In genomic region chr5:131586332-131586700, GRCm38 (mm10) we compare ENCODE assay signal across 11 mouse cellular contexts.
DNase-seq lines count a peak whose midpoint lies in the region; ATAC-seq lines count a peak whose summit lies in the region.
"Had no signal": no experiment of that assay in that cellular context is flagged by ENCODE, and none has a peak within 500 bp of the region (broad histone marks: within the 10 kb centered on the region; RNA-seq: fewer than 3 reads in every experiment).

No protein-coding gene starts in this region.

- H3K9me3 ChIP-seq in midbrain, embryonic 14.5 days (ENCODE audit: control insufficient read depth, low read length) = no peaks in the 10 kb centered on the region
- H3K9me3 ChIP-seq in midbrain, embryonic 10.5 days (replicated peaks) = no peaks in the 10 kb centered on the region
- no peaks in the 10 kb centered on the region for H3K9me3 ChIP-seq in limb, embryonic 13.5 days
- no peaks in the 10 kb centered on the region for H3K9me3 ChIP-seq in neural tube, embryonic 15.5 days (replicated peaks)
- H3K9me3 ChIP-seq: embryonic facial prominence, embryonic 13.5 days had no signal

- 0 out of 2 replicates have a peak overlapping the region, but pooled peaks have one; percentile 9 for H3K9ac ChIP-seq in midbrain, embryonic 14.5 days (replicated peaks; ENCODE audit: low read length)
- no peak overlapping the region for H3K9ac ChIP-seq in limb, embryonic 13.5 days
- H3K9ac ChIP-seq in neural tube, embryonic 15.5 days (replicated peaks) = no peak overlapping the region
- H3K9ac ChIP-seq: embryonic facial prominence, embryonic 13.5 days; lung, embryonic 14.5 days had no signal

- H3K36me3 ChIP-seq in midbrain, embryonic 14.5 days (ENCODE audit: control insufficient read depth, insufficient read depth, low read length) = no peaks in the 10 kb centered on the region
- H3K36me3 ChIP-seq in midbrain, embryonic 10.5 days = no peaks in the 10 kb centered on the region
- no peaks in the 10 kb centered on the region for H3K36me3 ChIP-seq in limb, embryonic 13.5 days
- H3K36me3 ChIP-seq in neural tube, embryonic 15.5 days = no peaks in the 10 kb centered on the region
- H3K36me3 ChIP-seq: embryonic facial prominence, embryonic 13.5 days had no signal

- peak overlapping the region; percentile 76 for H3K27ac ChIP-seq in midbrain, embryonic 14.5 days (replicated peaks; ENCODE audit: low read depth, low read length)
- no peak overlapping the region for H3K27ac ChIP-seq in midbrain, embryonic 10.5 days (replicated peaks)
- H3K27ac ChIP-seq in limb, embryonic 13.5 days = no peak overlapping the region
- peak overlapping the region; percentile 79 for H3K27ac ChIP-seq in neural tube, embryonic 15.5 days (replicated peaks)
- H3K27ac ChIP-seq: embryonic facial prominence, embryonic 13.5 days had no signal

- DNase-seq in cerebellum, postnatal 14 days = peak; percentile 37 to 70
- no peak for DNase-seq in cerebellum, adult 18-20 months
- DNase-seq in midbrain, embryonic 14.5 days = no peak
- no peak for DNase-seq in midbrain, embryonic 10.5 days (ENCODE audit: low spot score)
- no peak for DNase-seq in gastrocnemius, postnatal 4 days (ENCODE audit: low spot score in 2 of 2)
- DNase-seq in adipocyte (ENCODE audit: low spot score) = no peak
- DNase-seq: adrenal gland, adult 8-10 months had no signal

- H3K27me3 ChIP-seq in midbrain, embryonic 14.5 days (ENCODE audit: control insufficient read depth, insufficient read depth, low read length) = no peaks in the 10 kb centered on the region; the same call in 1 of the 2 replicates
- peaks cover 100% of the 10 kb centered on the region for H3K27me3 ChIP-seq in midbrain, embryonic 10.5 days (ENCODE audit: low read depth, poor library complexity, severe bottlenecking)
- H3K27me3 ChIP-seq in limb, embryonic 13.5 days = peaks cover 58% of the 10 kb centered on the region
- H3K27me3 ChIP-seq in neural tube, embryonic 15.5 days (replicated peaks) = no peaks in the 10 kb centered on the region

- H3K4me3 ChIP-seq in midbrain, embryonic 14.5 days (replicated peaks; ENCODE audit: low read depth, low read length) = no peak overlapping the region
- H3K4me3 ChIP-seq in midbrain, embryonic 10.5 days = no peak overlapping the region
- H3K4me3 ChIP-seq in limb, embryonic 13.5 days = no peak overlapping the region
- no peak overlapping the region for H3K4me3 ChIP-seq in neural tube, embryonic 15.5 days (replicated peaks)
- H3K4me3 ChIP-seq: embryonic facial prominence, embryonic 13.5 days had no signal

- peaks cover 37% of the 10 kb centered on the region for H3K4me1 ChIP-seq in midbrain, embryonic 14.5 days (ENCODE audit: control insufficient read depth, insufficient read depth, low read length)
- H3K4me1 ChIP-seq in midbrain, embryonic 10.5 days = peaks cover 38% of the 10 kb centered on the region
- peaks cover 50% of the 10 kb centered on the region for H3K4me1 ChIP-seq in limb, embryonic 13.5 days
- peaks cover 60% of the 10 kb centered on the region for H3K4me1 ChIP-seq in neural tube, embryonic 15.5 days

- H3K4me2 ChIP-seq in midbrain, embryonic 14.5 days (ENCODE audit: low read length) = peak overlapping the region; percentile 44
- H3K4me2 ChIP-seq in limb, embryonic 13.5 days (replicated peaks) = peak overlapping the region; percentile 57
- peak overlapping the region; percentile 48 for H3K4me2 ChIP-seq in neural tube, embryonic 15.5 days

- no peak for ATAC-seq in midbrain, embryonic 14.5 days (ENCODE audit: low FRiP score, low TSS enrichment)
- no peak for ATAC-seq in limb, embryonic 13.5 days (ENCODE audit: low FRiP score, low read depth)
- no peak; the same call in 1 of the 2 replicates for ATAC-seq in neural tube, embryonic 15.5 days (ENCODE audit: low FRiP score)

- WGBS in midbrain, embryonic 14.5 days = 58% methylated on average over 5 of the region's 5 CpGs
- 83% methylated on average over 5 of the region's 5 CpGs for WGBS in midbrain, embryonic 10.5 days
- 40% methylated on average over 5 of the region's 5 CpGs for WGBS in limb, embryonic 13.5 days
- WGBS in neural tube, embryonic 15.5 days = 16% methylated on average over 5 of the region's 5 CpGs

Comparison
In these comparisons a context has a peak if more than half of its experiments do, and no peak if none do; other contexts are left out.
1. DNase-seq: peak in cerebellum, postnatal 14 days (2 of 2); none in cerebellum, adult 18-20 months (0 of 2), midbrain, embryonic 14.5 days (single experiment), midbrain, embryonic 10.5 days (single experiment), gastrocnemius, postnatal 4 days (0 of 2) and adipocyte (single experiment).
2. H3K27ac ChIP-seq: peak in midbrain, embryonic 14.5 days (single experiment) and neural tube, embryonic 15.5 days (single experiment); none in midbrain, embryonic 10.5 days (single experiment) and limb, embryonic 13.5 days (single experiment).
3. Peak in every context shown above with its lines, with median percentiles within 50 percentile points of each other: H3K4me2 ChIP-seq.